Mouse (Mus musculus): ENCODE measurements at regions not wholly inside any gene's neighbourhood (a gene's known extent, or its start where the extent isn't known, plus 50 kb on each side); places are given as distances from the start of the nearest gene placed in this dataset.

GRCm38 (mm10) chr6:31317741-31318225 is 80.8 kb upstream of the Mkln1 start:
- no peak for TF ChIP-seq POLR2A (IDR thresholded peaks at IDR 0.05; ENCODE audit: insufficient read depth, low read length)
- no peak for TF ChIP-seq CTCF (IDR thresholded peaks at IDR 0.05; ENCODE audit: low read depth, low read length)
